Mouse (Mus musculus): ENCODE data around the gene Tff3.

- TF ChIP-seq CTCF (IDR thresholded peaks at IDR 0.05; ENCODE audit: borderline replicate concordance, insufficient read depth, low read length) (no peak), POLR2A (IDR thresholded peaks at IDR 0.05; ENCODE audit: low read depth, low read length) (no peak)
Measured at GRCm38 (mm10) chr17:31145998-31146397, 16.6 kb upstream of the Tff3 start.

Measured in embryonic fibroblast, embryonic 13.5 days (primary cell).